Mouse (Mus musculus) olfactory bulb, adult 2 months (tissue): ENCODE data around the gene Kifc1.
"Not testable (repeated sequence)": the region's sequence is repeated elsewhere in the genome, so short reads cannot be mapped to it uniquely, and the experiment has no call there.

ENCODE experiments used
- CTCF ChIP-seq: fragments of 200-500 bp; IDR thresholded peaks from 2 replicates; pipeline ENCODE4 v1.5.1; 2012; ENCODE audit warnings: low read depth, mild to moderate bottlenecking, low read length, moderate library complexity; ENCODE audit not compliant: insufficient read depth
- POLR2A ChIP-seq: fragments of 200-500 bp; IDR thresholded peaks from 2 replicates; pipeline ENCODE4 v1.6.1; 2012; ENCODE audit warnings: mild to moderate bottlenecking, low read depth, low read length, moderate library complexity; ENCODE audit not compliant: insufficient read depth

DNA sequence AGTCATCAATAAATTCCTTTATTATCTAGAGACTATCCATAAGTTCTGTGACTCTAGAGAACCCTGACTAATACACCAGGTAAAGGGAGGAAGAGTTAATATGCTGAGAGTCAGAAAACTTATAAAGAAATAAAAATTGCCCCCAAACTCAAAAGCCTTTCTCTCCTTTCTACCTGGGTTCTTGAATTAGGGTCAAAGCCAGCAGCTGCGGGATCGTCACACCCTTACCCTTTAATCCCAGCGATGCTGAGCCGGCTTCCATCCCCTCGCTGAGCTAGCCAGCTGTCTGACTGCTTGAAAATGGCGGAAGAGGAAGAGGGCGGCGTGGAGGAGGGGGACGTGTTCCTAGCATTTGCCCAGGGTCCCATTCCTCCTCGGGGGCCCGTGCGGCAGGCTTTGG, 16.9 kb downstream of the Kifc1 start, which contains the start of gene Gm7029:
- TF ChIP-seq POLR2A, CTCF: not testable (repeated sequence)
